Mouse (Mus musculus) intestine, embryonic 16.5 days (tissue): Measurements from ENCODE around the gene Tigd3. TPM values are rescaled to one million over a fixed set of nuclear protein-coding genes. Genes with fewer than 3 reads are reported as not detected.

Experiments used
- ATAC-seq: fragments of 200-750 bp; cut with Nextera tagmentation; 2 replicates; pipeline ENCODE4 v1.8.0; 2017; ENCODE audit warnings: moderate TSS enrichment, moderate library complexity
- H3K27ac ChIP-seq: fragments of 300-500 bp; sonication (generic); 2 replicates; pipeline ENCODE4 v1.5.1; 2014; ENCODE audit warnings: mild to moderate bottlenecking, low read length
- H3K27me3 ChIP-seq: fragments of 300-500 bp; sonication (generic); replicated peaks from 2 replicates; pipeline ENCODE4 v1.6.1; 2014; ENCODE audit warnings: low read length, control low read depth, mixed read lengths; ENCODE audit not compliant: control insufficient read depth, insufficient read depth
- H3K36me3 ChIP-seq: fragments of 300-500 bp; sonication (generic); 2 replicates; pipeline ENCODE4 v1.6.1; 2014; ENCODE audit warnings: low read length, control low read depth; ENCODE audit not compliant: control insufficient read depth, insufficient read depth
- H3K4me1 ChIP-seq: fragments of 300-500 bp; sonication (generic); 2 replicates; pipeline ENCODE4 v1.6.1; 2014; ENCODE audit warnings: low read length, control low read depth, mixed read lengths; ENCODE audit not compliant: control insufficient read depth, insufficient read depth
- H3K4me2 ChIP-seq: fragments of 300-500 bp; sonication (generic); 2 replicates; pipeline ENCODE4 v1.6.1; 2014; ENCODE audit warnings: low read depth, low read length, control low read depth
- H3K4me3 ChIP-seq: fragments of 300-500 bp; sonication (generic); 2 replicates; pipeline ENCODE4 v1.5.1; 2014; ENCODE audit warnings: mild to moderate bottlenecking, low read length
- H3K9ac ChIP-seq: fragments of 300-500 bp; sonication (generic); 2 replicates; pipeline ENCODE4 v1.6.1; 2014; ENCODE audit warnings: low read depth, low read length
- H3K9me3 ChIP-seq: fragments of 300-500 bp; sonication (generic); 2 replicates; pipeline ENCODE4 v1.6.1; 2016; ENCODE audit warnings: low read length, control low read depth; ENCODE audit not compliant: control insufficient read depth
- WGBS: fragments of 180-500 bp; shearing (Covaris S2); extraction: QIAGEN DNeasy Blood & Tissue Kit; methylation state at CpG from one replicate; pipeline ENCODE4 v1.1.7; 2014; 5-methylcytosine and 5-hydroxymethylcytosine counted together
- polyA plus RNA-seq: library from polyadenylated mRNA; unstranded; fragments of >200 nt; fragmentation: Nextera tagmentation; extraction: Ambion mirVana; gene quantifications from 2 replicates; pipeline ENCODE4 v1.2.1, GENCODE M21; 2015

Gene Tigd3
- polyA plus RNA-seq, 1 experiment from 2014 or later = 1.5 TPM

DNA sequence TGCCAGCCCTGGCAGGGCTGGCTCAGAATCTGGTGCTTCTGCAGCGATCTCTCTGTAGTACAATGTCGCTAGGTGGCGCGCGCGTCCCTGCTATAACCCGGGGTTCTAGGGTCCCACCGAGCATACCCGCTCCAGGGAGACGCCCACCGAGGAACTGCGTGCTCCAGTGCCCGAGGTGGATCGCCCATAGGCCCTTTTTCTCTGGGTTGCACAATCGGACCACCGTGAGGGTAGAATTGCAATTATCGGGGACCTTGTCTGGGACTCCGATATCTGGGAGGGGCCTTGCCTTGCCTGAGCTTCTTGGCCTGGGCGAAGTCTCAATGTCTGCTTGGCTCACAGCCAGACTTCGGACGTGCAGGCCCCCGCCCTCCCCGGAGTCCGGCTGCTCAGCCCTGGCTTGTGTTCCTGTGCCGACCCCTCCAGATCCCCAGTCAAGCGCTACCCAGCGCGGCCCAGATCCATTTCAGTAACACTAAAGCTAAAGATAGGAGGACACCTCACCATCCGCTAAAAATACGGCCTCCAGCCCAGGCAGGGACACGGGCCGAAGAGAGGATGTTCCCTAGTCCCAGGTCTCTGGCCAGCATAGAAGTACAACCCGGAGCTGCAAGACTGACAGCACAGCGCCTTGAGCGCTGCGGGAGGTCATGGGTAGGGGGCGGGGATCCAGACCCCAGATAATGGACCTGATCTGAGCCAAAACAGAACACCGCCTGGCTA, 30.2 kb upstream of the Tigd3 start:
- Histone ChIP-seq H3K4me3 (peak overlapping the region; percentile 71), H3K9ac (peak overlapping the region; percentile 75), H3K27ac (peak overlapping the region; percentile 95), H3K27me3 (no peaks in the 10 kb centered on the region), H3K4me1 (peaks cover 37% of the 10 kb centered on the region), H3K4me2 (peak overlapping the region; percentile 95), H3K9me3 (no peaks in the 10 kb centered on the region), H3K36me3 (0 out of 2 replicates have a peak, but pooled peaks cover 3% of the 10 kb centered on the region)
- peak; percentile 77 for ATAC-seq
- WGBS = under 1% methylated on average over 38 of the region's 38 CpGs

DNA sequence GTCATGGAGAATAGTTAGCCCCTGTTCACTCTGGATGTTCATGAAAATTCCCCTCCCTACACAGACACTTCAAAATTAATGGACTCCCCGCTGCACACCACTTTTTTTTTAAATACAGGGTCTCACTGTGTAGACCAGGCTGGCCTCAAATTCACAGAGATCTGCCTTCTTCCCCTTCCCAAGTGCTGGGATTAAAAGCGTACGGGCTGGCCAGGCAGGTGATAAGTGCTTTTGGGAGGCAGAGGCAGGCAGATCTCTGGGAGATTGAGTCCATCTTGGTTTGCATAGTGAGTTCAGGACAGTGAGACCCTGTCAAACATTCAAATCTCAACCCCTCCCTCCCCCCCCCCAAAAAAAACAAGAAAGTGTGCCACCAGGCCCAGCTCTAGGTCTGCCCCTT, 29.0 kb upstream of the Tigd3 start:
- Histone ChIP-seq H3K36me3 (0 out of 2 replicates have a peak, but pooled peaks cover 4% of the 10 kb centered on the region), H3K4me3 (no peak overlapping the region), H3K4me2 (peak overlapping the region; percentile 17; the same call in 1 of the 2 replicates), H3K4me1 (peaks cover 27% of the 10 kb centered on the region), H3K9me3 (no peaks in the 10 kb centered on the region), H3K27me3 (no peaks in the 10 kb centered on the region), H3K27ac (no peak overlapping the region), H3K9ac (no peak overlapping the region)
- ATAC-seq = no peak
- 92% methylated on average over 3 of the region's 3 CpGs for WGBS

DNA sequence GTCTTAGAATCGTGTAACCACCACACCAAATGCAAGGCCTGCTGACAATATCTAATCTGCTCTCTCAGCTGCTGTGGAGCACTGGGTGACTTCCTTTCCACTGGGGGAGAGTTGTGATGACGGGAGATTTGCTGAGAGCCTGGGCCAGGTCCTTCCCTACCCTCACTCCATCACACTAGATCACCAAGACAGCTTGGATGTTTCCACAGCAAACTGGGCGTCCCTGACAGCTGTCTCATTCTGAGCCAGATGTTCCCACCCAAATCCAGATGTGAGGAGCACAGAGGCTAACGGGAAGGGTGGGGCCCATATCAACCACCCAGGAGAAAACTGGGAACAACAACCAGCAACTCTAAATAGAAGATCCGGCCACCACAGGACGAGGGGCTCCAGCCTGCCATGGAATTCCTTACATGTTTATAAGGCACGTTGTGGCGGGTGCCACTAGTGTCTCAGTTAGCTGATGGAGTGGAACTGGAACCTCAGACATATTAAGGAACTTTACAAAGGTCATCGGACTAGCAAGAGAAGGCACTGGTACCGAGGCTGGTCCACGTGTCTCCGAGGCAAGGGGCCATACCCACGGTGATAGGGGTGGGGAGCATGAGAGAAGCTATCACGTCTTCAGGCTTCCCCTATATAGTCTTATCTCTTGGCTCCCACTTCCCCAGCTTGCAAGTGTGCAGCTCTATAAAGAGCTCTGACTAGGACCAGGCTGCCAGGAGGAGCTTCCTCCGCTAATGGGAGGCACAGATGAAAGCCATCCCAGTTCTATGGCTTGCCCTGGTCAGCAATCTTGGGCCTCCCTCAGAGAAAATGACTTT, 28.4 kb upstream of the Tigd3 start:
- Histone ChIP-seq H3K9me3 (no peaks in the 10 kb centered on the region), H3K36me3 (0 out of 2 replicates have a peak, but pooled peaks cover 9% of the 10 kb centered on the region), H3K9ac (peak overlapping the region; percentile 54; the same call in 1 of the 2 replicates), H3K4me3 (0 out of 2 replicates have a peak overlapping the region, but pooled peaks have one; percentile 5), H3K27ac (peak overlapping the region; percentile 24; the same call in 1 of the 2 replicates), H3K4me1 (peaks cover 27% of the 10 kb centered on the region), H3K27me3 (no peaks in the 10 kb centered on the region), H3K4me2 (peak overlapping the region; percentile 39)
- 67% methylated on average over 15 of the region's 15 CpGs for WGBS
- ATAC-seq = no peak

DNA sequence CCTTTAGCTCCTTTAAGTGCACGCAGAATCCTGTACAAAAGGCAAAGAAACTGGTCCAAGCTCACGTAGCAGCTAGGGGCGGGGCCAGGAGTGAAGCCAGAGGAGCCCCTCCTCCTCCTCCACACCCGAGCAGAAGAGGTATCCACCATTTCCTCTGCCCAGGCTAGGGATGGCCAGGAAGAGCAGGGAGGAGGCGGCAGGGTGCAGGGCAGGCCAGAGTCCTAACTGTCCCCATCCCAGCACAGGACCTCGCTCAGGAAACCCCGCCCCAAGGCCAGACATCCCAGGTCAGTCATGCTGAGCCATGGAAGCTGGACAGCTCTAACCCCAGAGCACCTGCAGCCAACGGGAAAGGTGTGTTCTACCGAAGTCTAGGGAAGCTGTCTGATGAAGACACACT, 27.8 kb upstream of the Tigd3 start:
- H3K9ac ChIP-seq = peak overlapping the region; percentile 54; the same call in 1 of the 2 replicates
- H3K4me2 ChIP-seq = peak overlapping the region; percentile 39
- peaks cover 27% of the 10 kb centered on the region for H3K4me1 ChIP-seq
- WGBS = 22% methylated on average over 9 of the region's 9 CpGs
- ATAC-seq = 0 out of 2 replicates have a peak, but pooled peaks have one; percentile 9
- no peaks in the 10 kb centered on the region for H3K27me3 ChIP-seq
- no peaks in the 10 kb centered on the region for H3K9me3 ChIP-seq
- H3K27ac ChIP-seq = peak overlapping the region; percentile 24; the same call in 1 of the 2 replicates
- peak overlapping the region; percentile 5; the same call in 1 of the 2 replicates for H3K4me3 ChIP-seq
- peaks cover 14% of the 10 kb centered on the region; the same call in 1 of the 2 replicates for H3K36me3 ChIP-seq

DNA sequence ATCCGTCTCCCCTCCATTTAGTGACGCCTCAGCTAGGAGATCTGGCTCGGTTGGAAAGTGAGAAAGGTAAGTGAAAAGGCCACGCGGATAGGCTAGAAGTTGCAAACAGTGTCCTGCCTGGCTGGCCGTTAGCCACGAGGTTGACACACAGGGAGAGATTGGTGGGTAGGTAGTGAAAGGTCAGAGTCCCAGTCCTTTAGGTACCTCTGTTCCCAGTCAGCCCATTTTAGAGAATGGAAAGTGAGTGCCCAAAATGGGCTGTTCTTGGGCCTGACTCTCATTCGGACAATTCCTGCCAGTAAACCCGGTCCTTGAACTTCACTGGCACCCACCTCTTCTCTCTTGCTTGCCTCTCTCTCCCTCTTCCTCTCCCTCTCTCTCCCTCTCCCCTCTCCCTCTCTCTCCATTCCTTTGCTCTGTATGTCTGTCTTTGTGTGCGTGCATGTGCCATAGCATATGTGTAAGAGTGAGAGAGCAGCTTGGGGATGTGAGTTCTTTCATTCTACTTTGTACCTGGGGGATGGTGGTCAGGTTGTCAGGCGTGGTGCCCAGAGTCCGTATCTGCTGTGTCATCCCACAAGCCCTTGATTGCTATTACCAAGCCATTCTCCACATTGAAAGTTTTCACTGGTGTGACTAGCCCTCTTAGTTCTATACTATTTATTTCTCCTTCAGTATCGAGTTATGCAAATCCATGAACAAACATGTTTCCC, 19.2 kb upstream of the Tigd3 start, which contains the start of gene Dpf2:
Dpf2 (minus strand) TSS at position 4 of the 713 bp plus-strand sequence.
- peak within 1 kb of the TSS; percentile 79 for H3K4me2 ChIP-seq
- H3K9me3 ChIP-seq = no peaks in the 10 kb centered on the region
- H3K9ac ChIP-seq = peak within 1 kb of the TSS; percentile 97
- peak within 1 kb of the TSS; percentile 94 for H3K4me3 ChIP-seq
- peaks cover 11% of the 10 kb centered on the region; the same call in 1 of the 2 replicates for H3K36me3 ChIP-seq
- WGBS = 16% methylated on average over 13 of the region's 13 CpGs
- peak; percentile 73 for ATAC-seq
- peak within 1 kb of the TSS; percentile 84 for H3K27ac ChIP-seq
- H3K27me3 ChIP-seq = no peaks in the 10 kb centered on the region
- H3K4me1 ChIP-seq = peaks cover 30% of the 10 kb centered on the region

DNA sequence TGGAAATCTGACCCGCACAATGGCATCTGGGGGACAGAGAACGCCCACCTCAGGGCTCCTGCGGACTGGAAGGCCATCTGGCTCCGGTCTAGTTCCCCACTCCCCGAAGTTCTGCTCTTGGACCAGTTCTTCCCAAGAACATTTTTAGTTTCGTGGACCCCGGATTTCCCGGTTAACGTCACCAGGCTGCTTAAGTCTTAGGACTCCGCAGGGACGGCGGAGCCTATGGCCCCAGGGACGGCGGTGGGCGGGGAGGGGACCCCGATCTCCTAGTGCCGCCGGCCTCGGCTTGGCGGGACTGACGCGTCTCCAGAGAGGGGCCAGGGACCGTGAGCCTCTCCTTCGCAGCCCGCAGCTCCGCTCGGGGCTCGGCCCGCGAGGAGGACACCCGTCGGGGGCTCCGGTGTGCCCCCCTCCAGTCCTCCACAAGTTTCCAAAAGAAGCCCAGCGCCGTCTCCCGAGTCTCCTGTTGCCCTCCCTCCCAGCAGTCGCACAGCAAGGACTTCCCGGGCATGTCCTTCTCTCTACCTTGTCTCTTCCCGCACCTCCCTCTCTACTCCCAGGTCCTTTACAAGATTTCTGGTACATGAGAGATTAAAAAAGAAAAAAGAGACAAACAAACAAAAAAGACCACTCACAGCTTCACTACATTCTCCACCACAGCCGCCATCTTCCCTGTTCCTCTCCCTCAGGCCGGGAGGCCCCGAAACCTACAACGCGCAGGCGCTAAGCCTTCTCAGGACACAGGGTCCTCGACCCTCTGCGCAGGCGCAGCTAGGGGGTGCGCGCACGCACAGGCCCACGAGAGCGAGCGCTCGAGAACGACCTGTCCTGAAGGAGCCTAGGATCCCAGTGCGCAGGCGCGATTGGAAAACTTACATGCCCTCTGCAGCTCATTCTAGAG, 18.4 kb upstream of the Tigd3 start:
- peak overlapping the region; percentile 84 for H3K27ac ChIP-seq
- H3K4me3 ChIP-seq = peak overlapping the region; percentile 94
- no peaks in the 10 kb centered on the region for H3K9me3 ChIP-seq
- no peaks in the 10 kb centered on the region for H3K27me3 ChIP-seq
- peak; percentile 98 for ATAC-seq
- peaks cover 6% of the 10 kb centered on the region; the same call in 1 of the 2 replicates for H3K36me3 ChIP-seq
- peak overlapping the region; percentile 79 for H3K4me2 ChIP-seq
- WGBS = under 1% methylated on average over 59 of the region's 59 CpGs
- peaks cover 30% of the 10 kb centered on the region for H3K4me1 ChIP-seq
- peak overlapping the region; percentile 97 for H3K9ac ChIP-seq

DNA sequence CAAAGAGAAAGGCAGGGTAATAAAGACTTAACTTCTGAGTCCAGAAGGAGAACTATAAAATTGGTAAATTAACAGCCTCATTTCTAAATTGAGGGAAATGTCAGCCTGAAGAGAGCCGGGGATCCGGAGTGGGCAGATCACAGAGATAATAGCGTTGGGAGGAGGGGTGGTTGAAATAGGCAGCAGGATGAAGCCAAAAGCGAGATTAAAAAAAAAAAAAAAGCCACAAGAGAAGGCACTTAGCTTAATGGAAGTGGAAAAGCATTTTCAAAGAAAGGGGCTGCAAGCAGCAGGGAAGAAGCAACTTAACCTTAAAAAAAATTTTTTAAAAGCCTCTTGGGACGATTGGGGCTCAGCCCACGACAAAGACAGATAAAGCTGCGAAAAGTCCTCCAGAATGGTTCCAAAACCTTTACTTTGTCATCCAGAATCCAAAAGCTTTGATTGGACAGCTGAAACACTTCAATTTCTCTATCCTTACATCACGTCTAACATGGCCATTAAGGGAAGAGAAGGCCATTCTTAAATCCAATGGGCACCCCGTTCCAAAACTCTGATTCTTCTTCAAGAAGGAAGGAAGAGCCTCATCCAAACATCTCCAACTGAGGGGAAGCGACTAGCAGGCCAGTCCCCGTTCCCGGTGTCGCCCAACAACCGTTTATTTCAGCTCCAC, 17.6 kb upstream of the Tigd3 start:
- Histone ChIP-seq H3K9me3 (no peaks in the 10 kb centered on the region), H3K9ac (peak overlapping the region; percentile 97), H3K4me3 (peak overlapping the region; percentile 94), H3K4me2 (peak overlapping the region; percentile 67), H3K36me3 (peaks cover 1% of the 10 kb centered on the region; the same call in 1 of the 2 replicates), H3K4me1 (peaks cover 30% of the 10 kb centered on the region), H3K27ac (peak overlapping the region; percentile 84), H3K27me3 (no peaks in the 10 kb centered on the region)
- ATAC-seq = no peak
- WGBS = 5% methylated on average over 14 of the region's 14 CpGs

DNA sequence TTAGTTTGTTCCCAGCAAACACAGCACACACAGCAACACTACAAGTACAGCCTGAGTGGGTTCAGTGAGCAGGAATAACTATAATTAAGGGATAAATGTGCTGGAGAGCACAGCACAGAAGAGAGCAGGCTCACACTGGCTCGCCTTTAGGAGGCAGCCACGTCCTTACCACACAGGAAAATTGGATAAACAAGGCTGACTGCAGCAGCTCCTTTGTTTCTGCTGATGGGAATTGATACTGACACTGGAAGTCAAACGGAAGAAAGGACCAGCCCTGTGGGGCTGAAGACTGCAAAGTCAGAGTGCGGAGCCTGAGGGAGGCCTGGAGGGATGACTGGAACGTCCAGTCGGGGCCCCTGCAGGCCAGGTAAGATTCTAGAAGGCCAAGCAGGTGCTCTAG, 16.3 kb upstream of the Tigd3 start:
- peak overlapping the region; percentile 19; the same call in 1 of the 2 replicates for H3K4me2 ChIP-seq
- 49% methylated on average over 6 of the region's 6 CpGs for WGBS
- peaks cover 11% of the 10 kb centered on the region; the same call in 1 of the 2 replicates for H3K36me3 ChIP-seq
- H3K4me1 ChIP-seq = peaks cover 30% of the 10 kb centered on the region
- peak overlapping the region; percentile 7; the same call in 1 of the 2 replicates for H3K4me3 ChIP-seq
- no peak for ATAC-seq
- no peaks in the 10 kb centered on the region for H3K9me3 ChIP-seq
- H3K27ac ChIP-seq = no peak overlapping the region
- peak overlapping the region; percentile 37; the same call in 1 of the 2 replicates for H3K9ac ChIP-seq
- H3K27me3 ChIP-seq = no peaks in the 10 kb centered on the region
